Mouse (Mus musculus) heart, adult 9 months (tissue): ENCODE results near the gene Gm11027.
"Not testable (repeated sequence)": the region's sequence is repeated elsewhere in the genome, so short reads cannot be mapped to it uniquely, and the experiment has no call there.

Experiments used
- DNase-seq, 2 experiments: peaks; one replicate each; pipeline ENCODE4 v3.0.0; 2022; ENCODE audit warnings: low spot score in 2 of 2

The Gm11027 gene

GRCm38 (mm10) chr12:116275086-116275485 lies at the start of gene Gm11027:
TSS of gene Gm11027 (plus strand) at chr12:116275386.
- DNase-seq: not testable (repeated sequence)

GRCm38 (mm10) chr12:116226289-116227057 lies 48.7 kb upstream of the Gm11027 start:
- no peak for DNase-seq

GRCm38 (mm10) chr12:116229451-116229850 lies 45.7 kb upstream of the Gm11027 start:
- no peak for DNase-seq

- peak; percentile 62 to 83 for DNase-seq
These were observed 43.6 kb upstream of the Gm11027 start for GRCm38 (mm10) chr12:116231612-116232011.

GRCm38 (mm10) chr12:116232061-116232460 lies 43.1 kb upstream of the Gm11027 start:
- DNase-seq: peak in 1 of 2 experiments; percentile 3

GRCm38 (mm10) chr12:116235356-116235755 lies 39.8 kb upstream of the Gm11027 start:
- no peak for DNase-seq

- DNase-seq: peak in 1 of 2 experiments; percentile 17
These were observed 38.5 kb upstream of the Gm11027 start for GRCm38 (mm10) chr12:116236658-116237057.

- DNase-seq: no peak
These were observed 36.8 kb upstream of the Gm11027 start for GRCm38 (mm10) chr12:116238370-116238769.

- DNase-seq: no peak
These were observed 36.4 kb upstream of the Gm11027 start for GRCm38 (mm10) chr12:116238803-116239202.

GRCm38 (mm10) chr12:116244601-116245000 lies 30.6 kb upstream of the Gm11027 start:
- DNase-seq: no peak

- no peak for DNase-seq
These were observed 20.5 kb upstream of the Gm11027 start for GRCm38 (mm10) chr12:116254652-116255051.

- no peak for DNase-seq
These were observed 19.6 kb upstream of the Gm11027 start for GRCm38 (mm10) chr12:116255636-116256035.

GRCm38 (mm10) chr12:116258321-116258720 lies 16.9 kb upstream of the Gm11027 start:
- no peak for DNase-seq

- DNase-seq: peak; percentile 82 to 88
These were observed 12.4 kb upstream of the Gm11027 start, which contains the start of gene Wdr60 for GRCm38 (mm10) chr12:116262555-116263341. TSS of gene Wdr60 (minus strand) at chr12:116263022.

GRCm38 (mm10) chr12:116264756-116265155 lies 10.4 kb upstream of the Gm11027 start:
- no peak for DNase-seq

- DNase-seq: no peak
These were observed 9.9 kb upstream of the Gm11027 start for GRCm38 (mm10) chr12:116265275-116265674.

- peak in 1 of 2 experiments; percentile 41 for DNase-seq
These were observed 5.7 kb upstream of the Gm11027 start for GRCm38 (mm10) chr12:116269450-116269849.

- DNase-seq: no peak
These were observed 4.6 kb upstream of the Gm11027 start for GRCm38 (mm10) chr12:116270538-116270937.

GRCm38 (mm10) chr12:116271071-116271470 lies 4.1 kb upstream of the Gm11027 start:
- no peak for DNase-seq

GRCm38 (mm10) chr12:116273733-116274132 lies 1.5 kb upstream of the Gm11027 start:
- no peak for DNase-seq

- no peak for DNase-seq
These were observed 445 bp downstream of the Gm11027 start for GRCm38 (mm10) chr12:116275631-116276030.

GRCm38 (mm10) chr12:116276961-116277360 lies 1.8 kb downstream of the Gm11027 start:
- DNase-seq: no peak

GRCm38 (mm10) chr12:116278541-116278940 lies 3.4 kb downstream of the Gm11027 start:
- DNase-seq: peak in 1 of 2 experiments; percentile 10
